ENCODE assay signal across 9 mouse cellular contexts in the genomic region with DNA sequence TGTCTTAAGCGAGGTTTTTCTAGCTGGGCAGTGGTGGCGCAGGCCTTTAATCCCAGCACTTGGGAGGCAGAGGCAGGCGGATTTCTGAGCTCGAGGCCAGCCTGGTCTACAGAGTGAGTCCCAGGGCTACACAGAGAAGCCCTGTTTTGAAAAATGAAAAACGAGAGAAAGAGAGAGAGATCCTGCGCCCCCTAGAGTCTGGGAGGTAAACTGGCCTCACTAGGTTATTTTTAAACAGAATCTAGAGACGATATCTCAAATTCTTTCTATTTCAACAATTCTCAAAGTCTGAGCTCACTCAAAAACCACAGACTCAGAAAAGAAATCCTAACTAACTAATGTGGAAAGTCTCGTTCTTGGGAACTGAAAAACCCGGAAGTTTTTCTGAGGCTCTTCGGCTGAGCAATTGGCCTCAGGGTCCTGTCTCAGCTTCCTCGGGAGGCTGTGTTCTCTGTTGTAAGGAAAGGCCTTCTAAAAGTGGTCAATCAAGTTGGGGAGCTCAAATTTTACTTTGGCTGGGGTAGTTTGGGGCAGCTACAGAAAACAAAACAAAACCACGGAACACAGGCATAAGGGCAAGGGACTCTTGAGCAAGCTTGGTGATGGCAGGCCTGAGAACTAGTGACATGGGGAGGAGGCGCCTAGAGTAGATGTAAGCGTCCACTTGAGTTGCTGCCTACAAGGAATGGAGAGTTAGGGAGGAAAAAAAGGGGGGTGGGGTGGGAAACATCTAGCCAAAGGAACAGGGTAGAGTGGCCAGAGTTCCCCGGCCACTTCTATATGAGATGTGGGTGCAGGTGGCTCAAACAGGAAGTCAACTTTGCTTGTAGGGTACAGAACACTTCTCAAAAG. TPM values are rescaled to one million over a fixed set of nuclear protein-coding genes. Genes with fewer than 3 reads are reported as not detected.
DNase-seq lines count a peak whose midpoint lies in the region; ATAC-seq lines count a peak whose summit lies in the region.
"Had no signal": no experiment of that assay in that cellular context is flagged by ENCODE, and none has a peak within 500 bp of the region (broad histone marks: within the 10 kb centered on the region; RNA-seq: fewer than 3 reads in every experiment).

No protein-coding gene starts in this region.

- H3K9me3 ChIP-seq in neural tube, embryonic 11.5 days (ENCODE audit: control insufficient read depth, low read length) = no peaks in the 10 kb centered on the region
- H3K9me3 ChIP-seq in liver, embryonic 15.5 days (replicated peaks) = no peaks in the 10 kb centered on the region

- H3K4me1 ChIP-seq in neural tube, embryonic 11.5 days (ENCODE audit: control insufficient read depth, insufficient read depth, low read length) = peaks cover 12% of the 10 kb centered on the region; the same call in 1 of the 2 replicates
- H3K4me1 ChIP-seq in liver, embryonic 15.5 days (replicated peaks) = peaks cover 36% of the 10 kb centered on the region

- H3K4me3 ChIP-seq in neural tube, embryonic 11.5 days (ENCODE audit: low read depth, low read length) = no peak overlapping the region
- H3K4me3 ChIP-seq in liver, embryonic 15.5 days (replicated peaks) = peak overlapping the region; percentile 65
- H3K4me3 ChIP-seq: myocyte had no signal

- intact Hi-C loops in gastrocnemius, postnatal 14 days (cut with DNase I; ENCODE audit: low total_unique reads) = no loop called here

- H3K36me3 ChIP-seq in neural tube, embryonic 11.5 days (ENCODE audit: control insufficient read depth, insufficient read depth, low read length) = no peaks in the 10 kb centered on the region
- no peaks in the 10 kb centered on the region for H3K36me3 ChIP-seq in liver, embryonic 15.5 days (replicated peaks)

- no peak overlapping the region for H3K9ac ChIP-seq in neural tube, embryonic 11.5 days (ENCODE audit: low read length)
- H3K9ac ChIP-seq in liver, embryonic 15.5 days = no peak overlapping the region

- H3K4me2 ChIP-seq in neural tube, embryonic 11.5 days (ENCODE audit: low read depth) = peak overlapping the region; percentile 97
- peak overlapping the region; percentile 88 for H3K4me2 ChIP-seq in liver, embryonic 15.5 days

- no peak overlapping the region for H3K27ac ChIP-seq in neural tube, embryonic 11.5 days (ENCODE audit: low read depth, low read length)
- peak overlapping the region; percentile 48; the same call in 1 of the 2 replicates for H3K27ac ChIP-seq in liver, embryonic 15.5 days (replicated peaks)

- 86% methylated on average over 15 of the region's 15 CpGs for WGBS in neural tube, embryonic 11.5 days
- 57% methylated on average over 15 of the region's 15 CpGs for WGBS in liver, embryonic 15.5 days (ENCODE audit: insufficient replicate concordance)

- H3K27me3 ChIP-seq in neural tube, embryonic 11.5 days (ENCODE audit: control insufficient read depth, insufficient read depth, low read length) = peaks cover 12% of the 10 kb centered on the region; the same call in 1 of the 2 replicates
- H3K27me3 ChIP-seq in liver, embryonic 15.5 days = peaks cover 10% of the 10 kb centered on the region; the same call in 1 of the 2 replicates

- ATAC-seq in neural tube, embryonic 11.5 days (ENCODE audit: insufficient read depth, low FRiP score, low TSS enrichment) = no peak
- no peak for ATAC-seq in liver, embryonic 15.5 days (ENCODE audit: insufficient read depth)

- DNase-seq in adrenal gland, postnatal 14 days = peak; percentile 57
- DNase-seq in adrenal gland, postnatal 10 days = no peak
- DNase-seq in neural tube, embryonic 11.5 days (ENCODE audit: low spot score) = no peak
- DNase-seq in neural tube, embryonic 10.5 days (ENCODE audit: extremely low spot score, low spot score) = no peak
- peak; percentile 44 for DNase-seq in thymus, postnatal 0 days (ENCODE audit: low spot score)
- DNase-seq in gastrocnemius, postnatal 14 days = no peak
- no peak for DNase-seq in right cerebral cortex, postnatal 10 days (ENCODE audit: low spot score in 2 of 2)

RNA-seq across cellular contexts. Expression of gene Slc37a1, which starts 8.0 kb away (rescaled TPM):
- 6.7 and 13.3 TPM in 2 replicates for total RNA-seq in adrenal gland, postnatal 14 days (2021)
- total RNA-seq in adrenal gland, postnatal 10 days (2021) = 10 to 100 TPM in 1 of 2 experiments, 1 to 10 TPM in 1; 4.4 to 10.9 TPM
- 11.2 and 13.9 TPM in 2 replicates for polyA plus RNA-seq in neural tube, embryonic 11.5 days (2014; fragmentation: Nextera tagmentation; extraction: Ambion mirVana)
- 2.9 and 3.1 TPM in 2 replicates for polyA plus RNA-seq in liver, embryonic 15.5 days (2015; fragmentation: Nextera tagmentation; extraction: Ambion mirVana)
- polyA plus RNA-seq in thymus, postnatal 0 days (2015; fragmentation: Nextera tagmentation; extraction: Ambion mirVana) = 12.8 and 14.1 TPM in 2 replicates
- 1 to 10 TPM; 2.5 to 2.7 TPM for total RNA-seq in gastrocnemius, postnatal 14 days (2021)

RNA-seq across cellular contexts. Expression of gene Rsph1, which starts 17.4 kb away (rescaled TPM):
- total RNA-seq in adrenal gland, postnatal 14 days (2021) = 6.4 and 6.7 TPM in 2 replicates
- total RNA-seq in adrenal gland, postnatal 10 days (2021) = 1 to 10 TPM; 3.5 to 4.6 TPM
- 0.95 and 1.7 TPM in 2 replicates for polyA plus RNA-seq in neural tube, embryonic 11.5 days (2014; fragmentation: Nextera tagmentation; extraction: Ambion mirVana)
- 0.13 and 0.25 TPM in 2 replicates for polyA plus RNA-seq in liver, embryonic 15.5 days (2015; fragmentation: Nextera tagmentation; extraction: Ambion mirVana)
- 0.90 and 1.2 TPM in 2 replicates for polyA plus RNA-seq in thymus, postnatal 0 days (2015; fragmentation: Nextera tagmentation; extraction: Ambion mirVana)
- total RNA-seq in gastrocnemius, postnatal 14 days (2021) = 10 to 100 TPM; 10.0 to 12.5 TPM

Comparison
In these comparisons a context has a peak if more than half of its experiments do, and no peak if none do; other contexts are left out.
1. DNase-seq: peak in adrenal gland, postnatal 14 days (single experiment) and thymus, postnatal 0 days (single experiment); none in adrenal gland, postnatal 10 days (single experiment), neural tube, embryonic 11.5 days (single experiment), neural tube, embryonic 10.5 days (single experiment), gastrocnemius, postnatal 14 days (single experiment) and right cerebral cortex, postnatal 10 days (0 of 2).